Mouse (Mus musculus) lung, embryonic 16.5 days (tissue): ENCODE measurements around the gene Hoxd4. TPM values are rescaled to one million over a fixed set of nuclear protein-coding genes. Genes with fewer than 3 reads are reported as not detected.

Experiments
- ATAC-seq: fragments of 200-750 bp; cut with Nextera tagmentation; 2 replicates; pipeline ENCODE4 v1.8.0; 2017; ENCODE audit warnings: low read depth, mild to moderate bottlenecking, moderate library complexity
- H3K27ac ChIP-seq: fragments of 300-500 bp; sonication (generic); 2 replicates; pipeline ENCODE4 v1.5.1; 2014; ENCODE audit warnings: mild to moderate bottlenecking, control low read depth, low read length
- H3K27me3 ChIP-seq: fragments of 300-500 bp; sonication (generic); 2 replicates; pipeline ENCODE4 v1.6.1; 2014; ENCODE audit warnings: low read depth, low read length, mixed read lengths; ENCODE audit not compliant: control insufficient read depth, insufficient read depth
- H3K36me3 ChIP-seq: fragments of 300-500 bp; sonication (generic); 2 replicates; pipeline ENCODE4 v1.6.1; 2014; ENCODE audit warnings: low read length; ENCODE audit not compliant: control insufficient read depth, insufficient read depth
- H3K4me1 ChIP-seq: fragments of 300-500 bp; sonication (generic); replicated peaks from 2 replicates; pipeline ENCODE4 v1.6.1; 2014; ENCODE audit warnings: low read length, mixed read lengths; ENCODE audit not compliant: control insufficient read depth, insufficient read depth
- H3K4me2 ChIP-seq: fragments of 300-500 bp; sonication (generic); 2 replicates; pipeline ENCODE4 v1.6.1; 2014; ENCODE audit warnings: low read depth, low read length, control low read depth
- H3K4me3 ChIP-seq: fragments of 300-500 bp; sonication (generic); 2 replicates; pipeline ENCODE4 v1.5.1; 2014; ENCODE audit warnings: mild to moderate bottlenecking, low read length, control low read depth
- H3K9ac ChIP-seq: fragments of 300-500 bp; sonication (generic); 2 replicates; pipeline ENCODE4 v1.6.1; 2014; ENCODE audit warnings: low read length, control low read depth
- H3K9me3 ChIP-seq: fragments of 300-500 bp; sonication (generic); 2 replicates; pipeline ENCODE4 v1.6.1; 2016; ENCODE audit warnings: low read length; ENCODE audit not compliant: control insufficient read depth
- WGBS: fragments of 180-500 bp; shearing (Covaris S2); extraction: QIAGEN DNeasy Blood & Tissue Kit; methylation state at CpG from one replicate; pipeline ENCODE4 v1.1.7; 2014; 5-methylcytosine and 5-hydroxymethylcytosine counted together
- polyA plus RNA-seq: library from polyadenylated mRNA; unstranded; fragments of >200 nt; fragmentation: Nextera tagmentation; extraction: Ambion mirVana; gene quantifications from 2 replicates; pipeline ENCODE4 v1.2.1, GENCODE M21; 2015

The Hoxd4 gene
- polyA plus RNA-seq, 1 experiment from 2014 or later = not detected

GRCm38 (mm10) chr2:74722949-74723348 is 11.2 kb downstream of the Hoxd4 start:
- Histone ChIP-seq H3K27me3 (peaks cover 97% of the 10 kb centered on the region), H3K9me3 (no peaks in the 10 kb centered on the region), H3K4me1 (no peaks in the 10 kb centered on the region), H3K27ac (no peak overlapping the region), H3K4me2 (no peak overlapping the region), H3K4me3 (no peak overlapping the region), H3K9ac (no peak overlapping the region), H3K36me3 (no peaks in the 10 kb centered on the region)
- ATAC-seq = no peak
- WGBS = 9% methylated on average over 8 of the region's 8 CpGs

- WGBS = 26% methylated on average over 7 of the region's 7 CpGs
- no peak overlapping the region for H3K9ac ChIP-seq
- H3K4me3 ChIP-seq = no peak overlapping the region
- H3K27ac ChIP-seq = no peak overlapping the region
- no peaks in the 10 kb centered on the region for H3K36me3 ChIP-seq
- H3K27me3 ChIP-seq = peaks cover 100% of the 10 kb centered on the region
- H3K4me2 ChIP-seq = no peak overlapping the region
- H3K4me1 ChIP-seq = no peaks in the 10 kb centered on the region
- no peak for ATAC-seq
- no peaks in the 10 kb centered on the region for H3K9me3 ChIP-seq
These were observed 12.7 kb downstream of the Hoxd4 start for GRCm38 (mm10) chr2:74724244-74725015.

- no peak for ATAC-seq
- Histone ChIP-seq H3K27ac (no peak overlapping the region), H3K4me1 (no peaks in the 10 kb centered on the region), H3K27me3 (peaks cover 98% of the 10 kb centered on the region), H3K9ac (no peak overlapping the region), H3K4me3 (no peak overlapping the region), H3K9me3 (no peaks in the 10 kb centered on the region), H3K36me3 (no peaks in the 10 kb centered on the region), H3K4me2 (no peak overlapping the region)
- 6% methylated on average over 17 of the region's 17 CpGs for WGBS
These were observed 13.4 kb downstream of the Hoxd4 start for GRCm38 (mm10) chr2:74725171-74725570.

GRCm38 (mm10) chr2:74726551-74726950 is 14.8 kb downstream of the Hoxd4 start, which contains the start of gene Gm28230:
Gm28230 (plus strand) TSS chr2:74726728.
- H3K9ac ChIP-seq = no peak within 1 kb of the TSS
- peak within 1 kb of the TSS; percentile 26; the same call in 1 of the 2 replicates for H3K4me2 ChIP-seq
- no peaks in the 10 kb centered on the region for H3K9me3 ChIP-seq
- H3K27me3 ChIP-seq = peaks cover 97% of the 10 kb centered on the region
- H3K4me3 ChIP-seq = peak within 1 kb of the TSS; percentile 24
- no peaks in the 10 kb centered on the region for H3K36me3 ChIP-seq
- H3K27ac ChIP-seq = no peak within 1 kb of the TSS
- H3K4me1 ChIP-seq = no peaks in the 10 kb centered on the region
- no peak for ATAC-seq
- 11% methylated on average over 5 of the region's 5 CpGs for WGBS

GRCm38 (mm10) chr2:74726973-74727639 is 15.4 kb downstream of the Hoxd4 start:
- H3K27me3 ChIP-seq = peaks cover 96% of the 10 kb centered on the region
- no peaks in the 10 kb centered on the region for H3K9me3 ChIP-seq
- no peaks in the 10 kb centered on the region for H3K4me1 ChIP-seq
- ATAC-seq = no peak; the same call in 1 of the 2 replicates
- H3K4me2 ChIP-seq = peak overlapping the region; percentile 26; the same call in 1 of the 2 replicates
- no peak overlapping the region for H3K27ac ChIP-seq
- no peak overlapping the region for H3K9ac ChIP-seq
- WGBS = 2% methylated on average over 36 of the region's 43 CpGs
- no peaks in the 10 kb centered on the region for H3K36me3 ChIP-seq
- peak overlapping the region; percentile 24 for H3K4me3 ChIP-seq

- Histone ChIP-seq H3K27me3 (peaks cover 96% of the 10 kb centered on the region), H3K4me1 (no peaks in the 10 kb centered on the region), H3K9me3 (no peaks in the 10 kb centered on the region), H3K4me2 (peak overlapping the region; percentile 26; the same call in 1 of the 2 replicates), H3K4me3 (no peak overlapping the region), H3K36me3 (no peaks in the 10 kb centered on the region), H3K27ac (no peak overlapping the region), H3K9ac (no peak overlapping the region)
- no peak for ATAC-seq
- 2% methylated on average over 24 of the region's 25 CpGs for WGBS
These were observed 16.0 kb downstream of the Hoxd4 start for GRCm38 (mm10) chr2:74727640-74728302.

- Histone ChIP-seq H3K4me3 (no peak overlapping the region), H3K9me3 (no peaks in the 10 kb centered on the region), H3K9ac (no peak overlapping the region), H3K27ac (no peak overlapping the region), H3K4me1 (no peaks in the 10 kb centered on the region), H3K27me3 (peaks cover 96% of the 10 kb centered on the region), H3K4me2 (no peak overlapping the region), H3K36me3 (no peaks in the 10 kb centered on the region)
- WGBS = 7% methylated on average over 13 of the region's 13 CpGs
- ATAC-seq = no peak
These were observed 16.6 kb downstream of the Hoxd4 start for GRCm38 (mm10) chr2:74728303-74728680.

GRCm38 (mm10) chr2:74730331-74730730 is 18.6 kb downstream of the Hoxd4 start:
- Histone ChIP-seq H3K27me3 (peaks cover 96% of the 10 kb centered on the region), H3K27ac (no peak overlapping the region), H3K4me3 (no peak overlapping the region), H3K9ac (no peak overlapping the region), H3K4me1 (no peaks in the 10 kb centered on the region), H3K9me3 (no peaks in the 10 kb centered on the region), H3K36me3 (no peaks in the 10 kb centered on the region), H3K4me2 (no peak overlapping the region)
- ATAC-seq = no peak
- 9% methylated on average over 8 of the region's 8 CpGs for WGBS

- H3K4me1 ChIP-seq = peaks cover 3% of the 10 kb centered on the region; the same call in 1 of the 2 replicates
- H3K27me3 ChIP-seq = peaks cover 96% of the 10 kb centered on the region
- no peak overlapping the region for H3K9ac ChIP-seq
- ATAC-seq = no peak
- no peak overlapping the region for H3K27ac ChIP-seq
- no peaks in the 10 kb centered on the region for H3K9me3 ChIP-seq
- H3K4me2 ChIP-seq = no peak overlapping the region
- no peak overlapping the region for H3K4me3 ChIP-seq
- no peaks in the 10 kb centered on the region for H3K36me3 ChIP-seq
These were observed 19.3 kb downstream of the Hoxd4 start for GRCm38 (mm10) chr2:74731055-74731454.
